Mouse (Mus musculus): Measurements from ENCODE around the gene Fam198a.

GRCm38 (mm10) chr9:122018079-122018478, 67.3 kb downstream of the Fam198a start:
- TF ChIP-seq CTCF (IDR thresholded peaks at IDR 0.05; ENCODE audit: insufficient read depth, low read depth, low read length) (no peak), POLR2A (IDR thresholded peaks at IDR 0.05; ENCODE audit: insufficient read depth, low read depth, low read length) (no peak)

Data from olfactory bulb, adult 2 months (tissue).